Mouse (Mus musculus) heart, embryonic 10.5 days (tissue): ENCODE measurements around the gene AL607142.1. TPM values are rescaled to one million over a fixed set of nuclear protein-coding genes. Genes with fewer than 3 reads are reported as not detected.

Experiments used
- DNase-seq: peaks from one replicate; pipeline ENCODE4 v3.0.0-alpha.2; 2017; ENCODE audit warnings: low spot score
- H3K27ac ChIP-seq: fragments of 300-500 bp; sonication (generic); 2 replicates; pipeline ENCODE4 v1.5.1; 2016; ENCODE audit warnings: mild to moderate bottlenecking
- H3K27me3 ChIP-seq: fragments of 300-500 bp; sonication (generic); 2 replicates; pipeline ENCODE4 v1.6.1; 2016; ENCODE audit warnings: mild to moderate bottlenecking; ENCODE audit not compliant: poor library complexity, insufficient read depth, severe bottlenecking
- H3K36me3 ChIP-seq: fragments of 300-500 bp; sonication (generic); 2 replicates; pipeline ENCODE4 v1.6.1; 2016; ENCODE audit warnings: mild to moderate bottlenecking, moderate library complexity
- H3K4me1 ChIP-seq: fragments of 300-500 bp; sonication (generic); 2 replicates; pipeline ENCODE4 v1.6.1; 2016; ENCODE audit warnings: mild to moderate bottlenecking
- H3K4me3 ChIP-seq: fragments of 300-500 bp; sonication (generic); 2 replicates; pipeline ENCODE4 v1.5.1; 2016; ENCODE audit warnings: mild to moderate bottlenecking, moderate library complexity
- H3K9me3 ChIP-seq: fragments of 300-500 bp; sonication (generic); 2 replicates; pipeline ENCODE4 v1.6.1; 2016; ENCODE audit warnings: mild to moderate bottlenecking, moderate library complexity
- WGBS: fragments of 180-500 bp; shearing (Covaris S2); methylation state at CpG from one replicate; pipeline ENCODE4 v1.1.7; 2016; 5-methylcytosine and 5-hydroxymethylcytosine counted together
- polyA plus RNA-seq: library from polyadenylated mRNA; unstranded; fragments of >200 nt; fragmentation: Nextera tagmentation; extraction: Ambion mirVana; gene quantifications from 2 replicates; pipeline ENCODE4 v1.2.1, GENCODE M21; 2016

The AL607142.1 gene
- polyA plus RNA-seq, 1 experiment from 2014 or later, result not detected

- H3K4me1 ChIP-seq, result peaks cover 31% of the 10 kb centered on the region
- no peaks in the 10 kb centered on the region for H3K36me3 ChIP-seq
- H3K27me3 ChIP-seq, result no peaks in the 10 kb centered on the region
- H3K27ac ChIP-seq, result no peak overlapping the region
- no peak for DNase-seq
- 81% methylated on average over 5 of the region's 5 CpGs for WGBS
- no peaks in the 10 kb centered on the region for H3K9me3 ChIP-seq
- no peak overlapping the region for H3K4me3 ChIP-seq
Observed at GRCm38 (mm10) chr4:120044612-120045011, 20.2 kb upstream of the AL607142.1 start.

DNA sequence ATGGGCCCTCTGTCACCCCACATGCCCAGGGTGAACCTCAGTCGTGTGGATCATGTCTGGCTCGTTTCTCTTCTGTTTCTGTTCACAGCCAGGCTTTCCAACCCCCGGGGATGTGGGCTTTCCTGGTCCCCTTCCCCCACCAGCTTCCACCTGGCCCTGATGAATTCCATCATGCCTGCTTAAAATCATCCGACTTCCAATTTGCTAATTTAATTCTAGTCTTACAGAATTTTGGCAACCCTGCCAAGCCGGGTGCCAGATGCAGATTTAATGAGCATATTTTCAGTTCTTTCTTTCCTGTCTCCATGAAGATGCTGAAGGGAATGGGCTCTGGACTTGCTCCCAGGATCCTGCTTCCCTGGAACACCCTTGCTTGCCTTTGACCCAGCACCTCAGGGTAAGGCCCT lies 19.7 kb upstream of the AL607142.1 start:
- H3K4me1 ChIP-seq, result peaks cover 31% of the 10 kb centered on the region
- H3K4me3 ChIP-seq, result no peak overlapping the region
- H3K36me3 ChIP-seq, result no peaks in the 10 kb centered on the region
- peak overlapping the region; percentile 22; the same call in 1 of the 2 replicates for H3K27ac ChIP-seq
- WGBS, result 74% methylated on average over 5 of the region's 5 CpGs
- DNase-seq, result no peak
- no peaks in the 10 kb centered on the region for H3K9me3 ChIP-seq
- H3K27me3 ChIP-seq, result no peaks in the 10 kb centered on the region

GRCm38 (mm10) chr4:120045871-120046270 lies 18.9 kb upstream of the AL607142.1 start:
- DNase-seq, result no peak
- Histone ChIP-seq H3K4me3 (no peak overlapping the region), H3K27me3 (no peaks in the 10 kb centered on the region), H3K36me3 (no peaks in the 10 kb centered on the region), H3K4me1 (peaks cover 31% of the 10 kb centered on the region), H3K27ac (peak overlapping the region; percentile 49), H3K9me3 (no peaks in the 10 kb centered on the region)
- 52% methylated on average over 7 of the region's 7 CpGs for WGBS

DNA sequence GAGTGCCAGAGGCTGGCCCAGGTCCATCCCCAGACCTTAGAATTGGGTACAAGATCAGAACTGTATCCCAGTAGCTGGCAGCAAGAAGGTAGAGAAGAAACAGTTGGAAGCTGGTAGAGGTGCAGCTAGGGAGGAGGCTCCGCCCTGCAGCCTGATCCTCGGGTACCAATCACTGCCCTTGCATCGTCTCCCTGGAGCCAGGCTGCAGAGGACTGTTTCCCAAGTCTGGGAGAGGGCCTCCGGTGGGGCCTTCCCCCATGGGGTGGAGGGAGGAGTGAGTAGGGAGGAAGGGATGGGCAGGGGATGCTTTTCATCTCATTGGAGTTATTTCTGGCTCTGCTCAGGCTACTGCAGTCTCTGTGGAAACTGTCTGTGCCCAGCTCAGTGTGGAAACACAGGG lies 17.7 kb upstream of the AL607142.1 start:
- WGBS, result 24% methylated on average over 4 of the region's 4 CpGs
- no peaks in the 10 kb centered on the region for H3K9me3 ChIP-seq
- no peaks in the 10 kb centered on the region for H3K27me3 ChIP-seq
- no peak overlapping the region for H3K4me3 ChIP-seq
- H3K4me1 ChIP-seq, result peaks cover 31% of the 10 kb centered on the region
- H3K27ac ChIP-seq, result 0 out of 2 replicates have a peak overlapping the region, but pooled peaks have one; percentile 42
- H3K36me3 ChIP-seq, result no peaks in the 10 kb centered on the region
- no peak for DNase-seq

DNA sequence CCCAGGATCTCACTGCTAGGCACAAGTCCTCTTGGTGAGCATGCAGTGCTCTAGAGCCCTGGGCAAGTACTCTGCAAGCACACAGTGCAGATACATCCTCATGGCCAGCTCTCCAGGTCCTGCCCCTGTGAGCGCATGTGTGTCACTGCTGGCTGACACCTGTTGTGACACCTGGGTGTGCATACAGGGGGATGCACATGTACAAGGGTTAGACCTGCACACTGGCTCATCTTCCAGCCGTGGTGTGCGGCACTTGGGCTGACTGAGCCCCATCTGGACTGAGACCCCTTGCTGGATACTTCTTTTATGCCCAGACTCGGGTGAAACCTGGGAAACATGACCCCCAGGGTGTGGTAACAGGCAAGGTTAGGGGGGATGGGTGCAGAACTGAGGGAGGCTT lies 16.5 kb upstream of the AL607142.1 start:
- no peak overlapping the region for H3K4me3 ChIP-seq

GRCm38 (mm10) chr4:120049857-120050256 lies 14.9 kb upstream of the AL607142.1 start:
- no peak overlapping the region for H3K27ac ChIP-seq
- no peak overlapping the region for H3K4me3 ChIP-seq
- H3K9me3 ChIP-seq, result no peaks in the 10 kb centered on the region
- peaks cover 31% of the 10 kb centered on the region for H3K4me1 ChIP-seq
- H3K27me3 ChIP-seq, result no peaks in the 10 kb centered on the region
- H3K36me3 ChIP-seq, result no peaks in the 10 kb centered on the region
- DNase-seq, result no peak
- 83% methylated on average over 3 of the region's 3 CpGs for WGBS

More for the DNA sequence above, 16.5 kb upstream of the AL607142.1 start:
- Histone ChIP-seq H3K27ac (no peak overlapping the region), H3K36me3 (no peaks in the 10 kb centered on the region), H3K27me3 (no peaks in the 10 kb centered on the region), H3K4me1 (peaks cover 31% of the 10 kb centered on the region), H3K9me3 (no peaks in the 10 kb centered on the region)
- no peak for DNase-seq
- WGBS, result 78% methylated on average over 4 of the region's 4 CpGs

GRCm38 (mm10) chr4:120052481-120052880 lies 12.3 kb upstream of the AL607142.1 start:
- no peak overlapping the region for H3K4me3 ChIP-seq
- H3K27ac ChIP-seq, result no peak overlapping the region
- H3K27me3 ChIP-seq, result no peaks in the 10 kb centered on the region
- H3K4me1 ChIP-seq, result peaks cover 8% of the 10 kb centered on the region; the same call in 1 of the 2 replicates
- no peak for DNase-seq
- H3K9me3 ChIP-seq, result no peaks in the 10 kb centered on the region
- no peaks in the 10 kb centered on the region for H3K36me3 ChIP-seq

- no peaks in the 10 kb centered on the region for H3K9me3 ChIP-seq
- H3K27me3 ChIP-seq, result no peaks in the 10 kb centered on the region
- no peak overlapping the region for H3K4me3 ChIP-seq
- 92% methylated on average over 11 of the region's 11 CpGs for WGBS
- H3K27ac ChIP-seq, result no peak overlapping the region
- peaks cover under 1% of the 10 kb centered on the region; the same call in 1 of the 2 replicates for H3K4me1 ChIP-seq
- no peak for DNase-seq
- no peaks in the 10 kb centered on the region for H3K36me3 ChIP-seq
Observed at GRCm38 (mm10) chr4:120053026-120054005, 11.5 kb upstream of the AL607142.1 start.

GRCm38 (mm10) chr4:120054145-120054544 lies 10.7 kb upstream of the AL607142.1 start:
- Histone ChIP-seq H3K4me1 (no peaks in the 10 kb centered on the region), H3K27ac (no peak overlapping the region), H3K9me3 (no peaks in the 10 kb centered on the region), H3K4me3 (no peak overlapping the region), H3K27me3 (no peaks in the 10 kb centered on the region), H3K36me3 (no peaks in the 10 kb centered on the region)
- whole genome bisulfite sequencing, result 69% methylated on average over 9 of the region's 9 CpGs
- no peak for DNase-seq

DNA sequence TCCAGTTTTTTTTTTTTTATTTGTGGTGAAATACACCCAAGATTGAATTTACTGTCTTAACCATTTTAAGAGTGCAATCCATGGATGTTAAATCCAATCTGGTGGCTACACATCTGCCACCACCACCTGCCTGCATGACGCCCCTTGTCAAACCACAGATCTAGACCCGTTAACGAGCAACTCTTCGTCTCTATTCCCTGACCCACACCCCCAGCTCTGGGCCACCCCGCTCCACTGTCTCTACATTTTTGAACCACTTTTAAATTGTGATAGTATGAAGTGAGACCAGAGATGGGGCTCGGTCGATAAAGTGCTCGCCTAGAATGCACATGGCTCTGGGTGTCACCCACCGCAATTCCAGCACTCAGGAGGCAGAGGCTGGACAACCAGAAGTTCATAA lies 8.3 kb upstream of the AL607142.1 start:
- Histone ChIP-seq H3K27ac (no peak overlapping the region), H3K27me3 (no peaks in the 10 kb centered on the region), H3K36me3 (no peaks in the 10 kb centered on the region), H3K4me1 (no peaks in the 10 kb centered on the region), H3K4me3 (no peak overlapping the region), H3K9me3 (no peaks in the 10 kb centered on the region)
- WGBS, result 88% methylated on average over 9 of the region's 9 CpGs
- DNase-seq, result no peak

DNA sequence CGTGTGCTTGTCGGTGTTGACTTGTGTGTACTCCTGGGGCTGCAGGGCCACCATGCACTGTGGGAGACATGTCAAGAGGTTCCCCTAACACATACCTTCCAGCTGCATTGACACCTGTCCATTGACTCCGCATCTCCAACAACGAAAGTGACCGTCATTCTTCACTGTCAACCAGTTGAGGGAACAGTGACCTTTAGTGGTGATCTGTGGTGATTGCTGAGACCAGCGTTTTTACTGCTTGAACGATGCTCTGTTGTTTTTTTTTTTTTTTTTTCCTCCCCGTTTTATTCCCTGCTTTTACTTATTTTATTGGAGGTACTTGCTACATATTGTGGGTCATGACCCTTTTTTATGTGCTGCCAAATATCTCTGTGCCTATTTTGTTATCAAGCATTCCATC lies 7.3 kb upstream of the AL607142.1 start:
- no peak for DNase-seq
- Histone ChIP-seq H3K4me1 (no peaks in the 10 kb centered on the region), H3K27ac (no peak overlapping the region), H3K9me3 (no peaks in the 10 kb centered on the region), H3K27me3 (no peaks in the 10 kb centered on the region), H3K4me3 (no peak overlapping the region), H3K36me3 (no peaks in the 10 kb centered on the region)
- 79% methylated on average over 8 of the region's 8 CpGs for WGBS

- WGBS, result 81% methylated on average over 3 of the region's 3 CpGs
Observed at GRCm38 (mm10) chr4:120058157-120058556, 6.6 kb upstream of the AL607142.1 start.

GRCm38 (mm10) chr4:120058794-120059193 lies 6.0 kb upstream of the AL607142.1 start:
- no peak overlapping the region for H3K27ac ChIP-seq
- H3K36me3 ChIP-seq, result no peaks in the 10 kb centered on the region
- 76% methylated on average over 10 of the region's 10 CpGs for WGBS
- no peak for DNase-seq
- no peak overlapping the region for H3K4me3 ChIP-seq
- H3K9me3 ChIP-seq, result no peaks in the 10 kb centered on the region
- H3K4me1 ChIP-seq, result no peaks in the 10 kb centered on the region
- H3K27me3 ChIP-seq, result no peaks in the 10 kb centered on the region

More at GRCm38 (mm10) chr4:120058157-120058556, 6.6 kb upstream of the AL607142.1 start:
- Histone ChIP-seq H3K36me3 (no peaks in the 10 kb centered on the region), H3K27me3 (no peaks in the 10 kb centered on the region), H3K4me3 (no peak overlapping the region), H3K4me1 (no peaks in the 10 kb centered on the region), H3K27ac (no peak overlapping the region), H3K9me3 (no peaks in the 10 kb centered on the region)
- DNase-seq, result no peak
